Mouse (Mus musculus): Measurements from ENCODE around the gene Mcm2. TPM values are rescaled to one million over a fixed set of nuclear protein-coding genes. Genes with fewer than 3 reads are reported as not detected.

Gene Mcm2
- polyA plus RNA-seq, 1 experiment = 128 TPM

GRCm38 (mm10) chr6:88885644-88886416 lies 12.8 kb downstream of the Mcm2 start:
- no peaks in the 10 kb centered on the region for H3K27me3 ChIP-seq (ENCODE audit: control insufficient read depth)
- no peak overlapping the region for H3K4me3 ChIP-seq (replicated peaks)
- TF ChIP-seq GATA1 (IDR thresholded peaks at IDR 0.05; ENCODE audit: low read length) (no peak), TAL1 (IDR thresholded peaks at IDR 0.05; ENCODE audit: low read length) (no peak)
- peaks cover 100% of the 10 kb centered on the region for H3K36me3 ChIP-seq (ENCODE audit: control insufficient read depth)
- H3K9me3 ChIP-seq (ENCODE audit: control insufficient read depth, low read length) = no peaks in the 10 kb centered on the region
- peaks cover 41% of the 10 kb centered on the region for H3K4me1 ChIP-seq (ENCODE audit: control insufficient read depth)

- Histone ChIP-seq H3K27me3 (ENCODE audit: control insufficient read depth) (no peaks in the 10 kb centered on the region), H3K9me3 (ENCODE audit: control insufficient read depth, low read length) (no peaks in the 10 kb centered on the region), H3K4me1 (ENCODE audit: control insufficient read depth) (peaks cover 37% of the 10 kb centered on the region), H3K36me3 (ENCODE audit: control insufficient read depth) (peaks cover 99% of the 10 kb centered on the region), H3K4me3 (replicated peaks) (no peak overlapping the region)
- TF ChIP-seq GATA1 (IDR thresholded peaks at IDR 0.05; ENCODE audit: low read length) (no peak), TAL1 (IDR thresholded peaks at IDR 0.05; ENCODE audit: low read length) (no peak)
These were observed 13.9 kb downstream of the Mcm2 start for GRCm38 (mm10) chr6:88884690-88885089.

GRCm38 (mm10) chr6:88884195-88884594 lies 14.4 kb downstream of the Mcm2 start:
- H3K4me3 ChIP-seq (replicated peaks) = no peak overlapping the region
- H3K27me3 ChIP-seq (ENCODE audit: control insufficient read depth) = no peaks in the 10 kb centered on the region
- peaks cover 35% of the 10 kb centered on the region for H3K4me1 ChIP-seq (ENCODE audit: control insufficient read depth)
- no peaks in the 10 kb centered on the region for H3K9me3 ChIP-seq (ENCODE audit: control insufficient read depth, low read length)
- TF ChIP-seq GATA1 (IDR thresholded peaks at IDR 0.05; ENCODE audit: low read length) = no peak
- TF ChIP-seq TAL1 (IDR thresholded peaks at IDR 0.05; ENCODE audit: low read length) = no peak
- peaks cover 94% of the 10 kb centered on the region for H3K36me3 ChIP-seq (ENCODE audit: control insufficient read depth)

GRCm38 (mm10) chr6:88881334-88881733 lies 17.2 kb downstream of the Mcm2 start:
- H3K27me3 ChIP-seq (ENCODE audit: control insufficient read depth) = peaks cover 7% of the 10 kb centered on the region
- no peaks in the 10 kb centered on the region for H3K9me3 ChIP-seq (ENCODE audit: control insufficient read depth, low read length)
- H3K4me1 ChIP-seq (ENCODE audit: control insufficient read depth) = peaks cover 25% of the 10 kb centered on the region
- no peak overlapping the region for H3K4me3 ChIP-seq (replicated peaks)
- peaks cover 69% of the 10 kb centered on the region for H3K36me3 ChIP-seq (ENCODE audit: control insufficient read depth)
- TF ChIP-seq GATA1 (IDR thresholded peaks at IDR 0.05; ENCODE audit: low read length) (no peak), TAL1 (IDR thresholded peaks at IDR 0.05; ENCODE audit: low read length) (no peak)

GRCm38 (mm10) chr6:88879471-88879870 lies 19.1 kb downstream of the Mcm2 start:
- H3K27me3 ChIP-seq (ENCODE audit: control insufficient read depth) = peaks cover 26% of the 10 kb centered on the region
- peaks cover 16% of the 10 kb centered on the region for H3K9me3 ChIP-seq (ENCODE audit: control insufficient read depth, low read length)
- peaks cover 13% of the 10 kb centered on the region for H3K4me1 ChIP-seq (ENCODE audit: control insufficient read depth)
- H3K4me3 ChIP-seq (replicated peaks) = no peak overlapping the region
- H3K36me3 ChIP-seq (ENCODE audit: control insufficient read depth) = peaks cover 50% of the 10 kb centered on the region
- TF ChIP-seq TAL1 (IDR thresholded peaks at IDR 0.05; ENCODE audit: low read length) (no peak), GATA1 (IDR thresholded peaks at IDR 0.05; ENCODE audit: low read length) (no peak)

- Histone ChIP-seq H3K36me3 (ENCODE audit: control insufficient read depth) (peaks cover 5% of the 10 kb centered on the region), H3K4me1 (ENCODE audit: control insufficient read depth) (peaks cover 10% of the 10 kb centered on the region), H3K27me3 (ENCODE audit: control insufficient read depth) (peaks cover 70% of the 10 kb centered on the region), H3K4me3 (replicated peaks) (peak within 1 kb of the TSS; percentile 40), H3K9me3 (ENCODE audit: control insufficient read depth, low read length) (peaks cover 24% of the 10 kb centered on the region)
- TF ChIP-seq TAL1 (IDR thresholded peaks at IDR 0.05; ENCODE audit: low read length) = no peak
- TF ChIP-seq GATA1 (IDR thresholded peaks at IDR 0.05; ENCODE audit: low read length) = no peak
These were observed 23.6 kb downstream of the Mcm2 start, which contains the start of gene Podxl2 for GRCm38 (mm10) chr6:88874868-88875508. Gene Podxl2, minus strand, starts transcription at chr6:88875044.

- Histone ChIP-seq H3K9me3 (ENCODE audit: control insufficient read depth, low read length) (peaks cover 24% of the 10 kb centered on the region), H3K36me3 (ENCODE audit: control insufficient read depth) (peaks cover 3% of the 10 kb centered on the region), H3K27me3 (ENCODE audit: control insufficient read depth) (peaks cover 73% of the 10 kb centered on the region), H3K4me1 (ENCODE audit: control insufficient read depth) (peaks cover 10% of the 10 kb centered on the region), H3K4me3 (replicated peaks) (peak overlapping the region; percentile 40)
- TF ChIP-seq GATA1 (IDR thresholded peaks at IDR 0.05; ENCODE audit: low read length) (no peak), TAL1 (IDR thresholded peaks at IDR 0.05; ENCODE audit: low read length) (no peak)
These were observed 24.4 kb downstream of the Mcm2 start for GRCm38 (mm10) chr6:88873965-88874867.

GRCm38 (mm10) chr6:88872811-88873210 lies 25.8 kb downstream of the Mcm2 start:
- TF ChIP-seq TAL1 (IDR thresholded peaks at IDR 0.05; ENCODE audit: low read length) (no peak), GATA1 (IDR thresholded peaks at IDR 0.05; ENCODE audit: low read length) (no peak)
- Histone ChIP-seq H3K36me3 (ENCODE audit: control insufficient read depth) (no peaks in the 10 kb centered on the region), H3K9me3 (ENCODE audit: control insufficient read depth, low read length) (peaks cover 31% of the 10 kb centered on the region), H3K4me3 (replicated peaks) (no peak overlapping the region), H3K4me1 (ENCODE audit: control insufficient read depth) (peaks cover 10% of the 10 kb centered on the region), H3K27me3 (ENCODE audit: control insufficient read depth) (peaks cover 80% of the 10 kb centered on the region)
